Mouse (Mus musculus) yolk sac, embryonic 10.5 days (tissue): ENCODE measurements around the gene Chic2.
A peak's percentile ranks its signal among the peaks of the same experiment; 100 is the strongest.

Experiments
- DNase-seq: peaks from one replicate; pipeline ENCODE4 v3.0.0-alpha.2; 2017; ENCODE audit warnings: low spot score

The Chic2 gene

GRCm38 (mm10) chr5:75067125-75067756, 22.7 kb upstream of the Chic2 start:
- DNase-seq: peak; percentile 62

GRCm38 (mm10) chr5:75066715-75067114, 22.1 kb upstream of the Chic2 start:
- DNase-seq: no peak

DNA sequence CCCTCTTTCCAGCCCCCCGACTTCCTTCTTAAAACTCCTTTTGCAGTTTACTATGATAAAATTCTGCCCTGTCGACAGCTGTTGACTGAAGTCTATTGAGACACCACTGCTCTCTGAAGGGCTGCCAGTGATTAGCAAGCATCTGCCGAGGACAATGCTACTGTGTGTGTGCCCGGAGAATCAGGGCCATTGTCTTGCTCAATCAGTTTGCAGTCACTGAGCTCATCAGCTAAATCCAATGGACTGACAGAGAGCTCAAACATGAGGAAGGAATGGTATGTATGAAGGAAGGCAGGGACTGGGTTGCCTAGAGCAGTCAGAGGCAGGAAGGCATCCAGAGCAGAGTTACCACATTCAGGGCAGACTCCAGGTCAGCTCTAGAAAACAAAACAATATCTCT, 18.6 kb upstream of the Chic2 start:
- no peak for DNase-seq

DNA sequence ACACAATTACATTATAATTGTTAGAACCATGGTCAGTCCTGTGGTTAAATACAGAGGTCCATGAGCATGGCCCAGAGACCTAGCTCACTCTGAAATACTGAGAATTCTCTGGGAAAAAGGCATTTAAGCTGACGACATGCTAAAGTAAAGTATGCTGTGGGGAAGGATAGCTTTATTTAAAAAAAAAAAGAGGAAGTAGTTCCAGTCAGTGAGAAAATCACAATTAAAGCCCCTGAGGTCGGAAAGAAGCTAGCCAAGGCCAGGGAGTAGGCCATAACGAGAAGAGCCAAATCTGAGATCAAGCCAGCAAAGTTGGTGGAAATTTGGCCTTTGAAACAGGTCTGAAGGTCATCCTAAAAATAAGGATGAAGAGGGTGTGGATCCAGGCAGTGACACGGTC, 6.5 kb upstream of the Chic2 start:
- DNase-seq: no peak

DNA sequence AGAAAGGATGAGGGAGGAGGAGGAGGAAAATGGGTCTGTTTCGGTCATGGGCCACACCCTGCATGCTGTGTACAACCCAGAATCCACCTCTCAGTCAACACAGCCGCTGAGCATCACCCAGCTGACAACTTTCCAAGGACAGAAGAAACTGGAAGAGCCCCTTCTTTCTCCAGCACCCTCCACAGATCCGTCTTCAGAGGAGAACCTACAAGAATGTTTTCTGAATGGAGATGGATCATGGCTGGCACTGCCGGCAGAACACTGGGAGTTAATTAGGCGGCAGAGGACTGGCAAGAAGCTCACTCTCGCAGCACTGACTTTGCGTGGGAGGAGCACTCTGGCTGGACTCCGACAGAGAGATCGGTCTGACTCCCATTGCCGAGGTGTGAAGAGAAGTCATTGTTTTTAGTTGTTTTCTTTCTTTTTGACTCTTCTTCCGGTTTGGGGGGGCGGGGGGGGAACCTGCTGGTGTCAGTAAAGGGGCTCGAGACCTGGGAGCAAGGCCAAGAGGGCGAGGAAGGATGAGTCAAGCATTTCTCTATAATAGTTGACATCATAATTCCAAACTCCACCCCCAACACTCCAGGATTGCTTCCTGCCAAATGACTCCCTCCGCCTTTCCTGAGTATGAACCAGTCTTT, 2.2 kb upstream of the Chic2 start:
- no peak for DNase-seq

- DNase-seq: peak; percentile 61
These were observed 797 bp upstream of the Chic2 start for GRCm38 (mm10) chr5:75045371-75045770.

GRCm38 (mm10) chr5:75043621-75044301, 813 bp downstream of the Chic2 start:
- peak; percentile 4 for DNase-seq

DNA sequence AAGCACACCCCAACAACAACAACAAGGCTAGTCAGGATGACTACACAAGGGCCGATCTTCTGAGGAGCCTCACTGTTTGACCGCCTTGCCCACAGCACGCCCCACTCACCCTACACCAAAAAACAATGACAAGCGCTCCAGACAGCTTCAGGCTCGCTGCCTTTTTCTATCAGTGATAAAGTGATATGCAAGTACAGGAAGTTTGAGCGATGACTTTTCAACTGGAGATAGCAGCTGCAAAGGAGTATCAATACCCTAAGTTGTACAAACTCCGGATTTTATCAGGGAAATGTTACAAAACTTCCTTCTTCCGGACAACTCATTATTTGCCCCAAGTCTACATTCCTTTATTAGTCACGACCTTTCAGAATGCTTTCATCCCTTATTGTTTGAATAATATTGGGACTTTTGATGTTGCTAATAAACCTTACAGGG, 1.5 kb downstream of the Chic2 start:
- no peak for DNase-seq

GRCm38 (mm10) chr5:75039307-75039706, 5.3 kb downstream of the Chic2 start:
- no peak for DNase-seq

- no peak for DNase-seq
These were observed 9.1 kb downstream of the Chic2 start for GRCm38 (mm10) chr5:75035475-75035874.

DNA sequence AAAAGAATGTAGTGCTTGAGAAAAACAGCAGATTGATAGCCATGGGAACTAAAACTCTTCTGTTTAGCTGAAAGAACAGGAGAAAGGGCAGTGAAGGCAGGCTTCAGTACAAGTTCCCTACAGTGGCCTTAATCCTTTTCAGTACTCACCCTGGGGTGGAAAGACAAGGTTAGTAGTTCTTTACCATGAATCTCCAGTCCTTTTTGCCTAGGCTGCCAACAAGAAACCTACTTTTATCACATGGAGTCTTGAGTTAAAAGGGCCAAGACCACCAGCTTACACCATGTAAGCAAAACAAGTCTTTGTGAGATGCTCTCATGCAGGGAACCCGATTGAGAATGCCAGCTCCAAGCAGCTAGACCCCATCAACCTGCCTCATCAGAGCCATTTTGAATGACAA, 29.8 kb downstream of the Chic2 start:
- DNase-seq: no peak

GRCm38 (mm10) chr5:75012771-75013421, 31.7 kb downstream of the Chic2 start:
- DNase-seq: no peak

DNA sequence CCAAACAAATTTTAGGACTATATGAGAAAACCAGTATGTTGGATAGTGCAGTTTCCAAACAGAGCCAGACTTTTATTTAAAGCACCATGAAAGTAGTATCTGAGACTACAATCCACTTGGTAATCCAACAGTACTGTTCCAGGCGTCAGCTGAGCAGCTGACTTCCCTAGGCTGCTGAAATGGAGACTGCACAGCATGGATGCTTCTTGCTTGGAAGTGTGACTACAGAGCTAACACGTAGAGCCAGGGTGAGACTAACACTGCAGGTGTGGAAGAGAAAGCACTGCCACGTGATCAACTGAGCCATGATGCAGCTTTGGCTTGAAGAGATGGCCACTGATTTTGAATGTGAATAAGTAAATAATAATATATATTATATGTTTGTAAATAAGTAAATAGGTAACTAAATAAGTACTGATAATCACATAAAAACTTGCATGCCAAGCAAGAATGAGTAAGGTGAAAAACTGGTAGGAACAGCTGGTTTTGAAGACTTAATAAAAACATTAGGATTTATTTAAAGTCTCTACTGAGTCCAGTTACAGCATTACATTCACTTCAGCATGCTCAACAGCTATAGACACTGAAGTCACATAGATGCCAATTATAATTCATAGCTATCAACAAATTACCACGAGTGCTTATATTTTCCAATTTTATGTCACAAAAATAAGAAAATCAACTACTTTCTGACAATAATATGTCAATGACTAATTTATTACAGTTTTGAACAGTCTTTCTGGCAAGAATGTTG, 32.4 kb downstream of the Chic2 start:
- no peak for DNase-seq

DNA sequence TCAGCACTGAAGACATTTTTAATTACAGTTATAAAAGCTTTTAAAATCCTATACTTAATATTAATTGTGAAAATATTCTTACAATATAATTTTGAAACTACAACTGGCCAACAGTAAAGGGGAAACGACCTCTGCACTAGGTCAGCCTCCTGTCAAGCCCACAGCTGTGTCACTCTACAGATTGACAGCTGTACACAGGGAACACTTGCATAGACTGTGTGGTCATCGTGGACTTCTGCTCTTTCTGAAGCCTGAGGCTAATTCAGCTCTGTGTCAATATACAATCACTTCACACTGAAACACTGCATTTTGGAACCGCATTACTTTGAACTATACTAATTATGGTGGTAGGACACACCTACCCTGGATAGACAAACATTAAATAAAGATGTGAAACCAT, 39.8 kb downstream of the Chic2 start:
- DNase-seq: no peak

DNA sequence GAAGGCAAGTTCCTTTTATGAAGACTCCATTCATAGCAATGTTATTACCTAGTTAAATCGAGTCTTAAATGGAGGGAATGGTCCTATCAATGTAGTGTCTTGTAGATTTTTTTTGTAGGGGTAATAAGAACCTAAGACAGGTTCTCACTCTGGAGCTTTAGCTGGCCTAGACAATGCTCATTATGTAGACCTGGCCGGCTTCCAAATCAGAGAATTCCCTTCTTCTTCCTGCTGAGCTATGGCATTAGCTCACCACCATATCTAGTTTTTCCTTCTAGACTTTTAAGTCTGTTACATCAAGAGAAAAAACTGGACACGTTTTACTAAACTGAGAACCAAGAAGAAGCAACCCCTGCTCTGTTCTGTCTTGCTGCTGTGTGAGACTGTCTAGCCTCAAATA, 42.5 kb downstream of the Chic2 start:
- no peak for DNase-seq

DNA sequence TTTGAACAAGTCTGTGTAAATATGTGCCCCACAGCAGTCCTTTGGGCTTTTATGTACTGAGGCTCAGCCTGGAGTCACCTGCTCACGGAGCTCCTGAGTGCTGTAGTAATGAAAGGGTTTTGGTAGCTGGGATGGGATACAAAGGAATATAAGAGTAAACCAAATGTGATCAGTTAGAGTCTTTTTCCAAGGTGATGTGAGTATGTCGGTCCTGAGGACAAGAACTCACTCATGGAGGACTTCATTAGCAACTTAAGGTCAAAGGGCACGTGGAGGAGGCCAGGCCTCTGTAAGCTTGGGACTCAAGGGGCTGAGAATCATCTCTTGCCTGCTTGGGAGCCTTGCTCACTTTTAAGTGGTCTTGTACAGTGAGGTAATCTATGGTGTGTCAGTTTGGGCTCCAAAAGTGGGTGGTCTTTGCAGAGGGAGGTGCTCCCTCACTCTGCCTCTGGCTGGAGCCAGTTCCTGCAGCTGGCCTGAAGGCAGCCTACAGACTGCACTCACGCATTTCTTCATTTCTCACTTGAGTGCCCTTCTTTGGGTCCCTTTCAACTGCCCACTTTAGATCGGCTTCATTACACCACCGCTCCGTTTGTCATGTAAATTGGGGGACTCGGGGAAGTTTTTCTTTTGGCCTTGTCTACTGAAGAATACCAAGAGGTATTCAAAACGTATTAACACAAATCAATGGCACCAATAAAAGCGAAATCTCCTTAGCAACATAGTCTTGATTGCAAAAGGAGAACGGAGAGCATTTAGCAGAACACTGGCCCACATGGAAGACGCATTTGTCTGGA, 45.7 kb downstream of the Chic2 start:
- DNase-seq: no peak

GRCm38 (mm10) chr5:74994947-74995346, 49.6 kb downstream of the Chic2 start:
- DNase-seq: no peak

GRCm38 (mm10) chr5:74984101-74984500, 60.5 kb downstream of the Chic2 start:
- no peak for DNase-seq

GRCm38 (mm10) chr5:74980574-74980973, 64.0 kb downstream of the Chic2 start:
- DNase-seq: no peak

DNA sequence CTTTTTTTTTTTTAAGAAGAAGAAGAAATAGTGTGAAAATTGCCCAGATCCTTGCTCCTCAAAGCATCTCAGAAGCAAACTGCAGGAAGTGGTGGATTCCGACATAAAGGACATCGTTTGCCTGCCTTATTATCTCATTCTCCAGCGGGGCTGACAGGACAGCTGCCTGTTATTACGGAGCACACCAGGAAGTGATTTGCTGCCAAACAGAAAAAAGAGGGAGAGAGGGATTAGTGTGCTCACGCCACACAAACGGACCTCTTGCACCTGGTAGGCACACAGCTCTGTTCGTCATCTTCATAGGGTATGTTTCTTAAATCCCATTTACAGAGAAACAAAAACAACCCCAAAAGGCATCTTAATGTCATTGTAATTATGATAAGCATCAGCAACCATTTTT, 64.4 kb downstream of the Chic2 start:
- no peak for DNase-seq

DNA sequence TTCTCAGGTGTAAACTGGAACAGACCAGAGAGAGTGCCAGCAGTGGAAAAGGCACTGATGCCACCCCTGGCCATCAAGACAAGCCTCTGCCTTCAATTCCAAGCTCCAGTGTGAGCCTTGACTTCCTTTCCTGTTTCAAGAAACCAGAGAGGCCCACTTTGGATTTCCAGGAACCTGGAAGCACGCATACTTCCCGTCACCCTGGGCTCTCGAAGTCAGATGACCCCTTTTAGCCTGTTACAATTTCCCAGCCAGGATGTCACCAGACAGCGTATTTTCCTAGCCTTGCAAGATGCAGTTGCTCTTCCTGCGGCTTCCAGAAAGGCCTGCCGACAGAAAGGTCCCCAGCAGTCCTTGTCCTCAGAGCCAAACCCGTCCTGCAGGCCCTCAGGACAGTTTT, 65.0 kb downstream of the Chic2 start:
- no peak for DNase-seq
